Mouse (Mus musculus): ENCODE measurements around the gene Reg3d.
"Not testable (repeated sequence)": the region's sequence is repeated elsewhere in the genome, so short reads cannot be mapped to it uniquely, and the experiment has no call there.

Reg3d gene

GRCm38 (mm10) chr6:78378765-78379164 lies at the start of gene Reg3d:
Gene Reg3d (minus strand): TSS chr6:78378865.
- DNase-seq: no peak

GRCm38 (mm10) chr6:78425497-78425896 lies 46.8 kb upstream of the Reg3d start:
- no peak for DNase-seq

- DNase-seq: not testable (repeated sequence)
These were observed 43.7 kb upstream of the Reg3d start, which contains the start of gene Reg1 for GRCm38 (mm10) chr6:78422411-78422810. Gene Reg1 (plus strand): TSS chr6:78422711.

GRCm38 (mm10) chr6:78395323-78395722 lies 16.7 kb upstream of the Reg3d start, which contains the start of gene Reg2:
Gene Reg2 (plus strand): TSS chr6:78395623.
- not testable (repeated sequence) for DNase-seq

GRCm38 (mm10) chr6:78385609-78386008 lies 6.9 kb upstream of the Reg3d start:
- DNase-seq: no peak

GRCm38 (mm10) chr6:78380409-78380808 lies 1.7 kb upstream of the Reg3d start, which contains the start of gene Reg3a:
Gene Reg3a (plus strand): TSS chr6:78380709.
- DNase-seq: no peak

- no peak for DNase-seq
These were observed 8.3 kb downstream of the Reg3d start, which contains the start of gene Reg3b for GRCm38 (mm10) chr6:78370357-78370756. Gene Reg3b (plus strand): TSS chr6:78370657.

GRCm38 (mm10) chr6:78361971-78362563 lies 16.6 kb downstream of the Reg3d start:
- DNase-seq: no peak

GRCm38 (mm10) chr6:78341689-78342088 lies 37.0 kb downstream of the Reg3d start:
- no peak for DNase-seq

GRCm38 (mm10) chr6:78340296-78340695 lies 38.4 kb downstream of the Reg3d start:
- DNase-seq: no peak

- DNase-seq: no peak
These were observed 46.6 kb downstream of the Reg3d start for GRCm38 (mm10) chr6:78331919-78332569.

GRCm38 (mm10) chr6:78329166-78329565 lies 49.5 kb downstream of the Reg3d start:
- no peak for DNase-seq

- no peak for DNase-seq
These were observed 50.9 kb downstream of the Reg3d start for GRCm38 (mm10) chr6:78327798-78328197.
